Mouse (Mus musculus): ENCODE results near the gene Katnal1.

Gene Katnal1

DNA sequence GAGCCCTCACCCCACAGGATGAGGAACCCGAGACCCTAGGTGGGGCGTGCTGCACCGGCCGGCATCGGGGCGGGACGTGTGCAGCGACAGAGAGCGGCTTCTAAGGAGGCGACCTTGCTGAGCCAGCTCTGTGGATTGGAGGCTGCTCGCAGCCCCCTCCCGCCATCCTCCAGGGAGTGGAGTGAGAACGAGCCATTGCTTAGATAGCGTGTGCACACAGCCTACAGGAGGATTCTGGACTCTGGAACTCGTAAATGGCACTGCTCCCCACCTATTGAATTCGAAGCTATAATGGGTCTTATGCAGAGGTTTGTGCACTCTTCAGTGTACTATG lies at the start of gene Katnal1:
Gene Katnal1, minus strand, starts transcription at position 205 of the 334 bp plus-strand sequence.
- DNase-seq (ENCODE audit: low read depth), result no peak

GRCm38 (mm10) chr5:148978458-148979165 lies 49.5 kb upstream of the Katnal1 start:
- peak; percentile 67 for DNase-seq (ENCODE audit: low read depth)

DNA sequence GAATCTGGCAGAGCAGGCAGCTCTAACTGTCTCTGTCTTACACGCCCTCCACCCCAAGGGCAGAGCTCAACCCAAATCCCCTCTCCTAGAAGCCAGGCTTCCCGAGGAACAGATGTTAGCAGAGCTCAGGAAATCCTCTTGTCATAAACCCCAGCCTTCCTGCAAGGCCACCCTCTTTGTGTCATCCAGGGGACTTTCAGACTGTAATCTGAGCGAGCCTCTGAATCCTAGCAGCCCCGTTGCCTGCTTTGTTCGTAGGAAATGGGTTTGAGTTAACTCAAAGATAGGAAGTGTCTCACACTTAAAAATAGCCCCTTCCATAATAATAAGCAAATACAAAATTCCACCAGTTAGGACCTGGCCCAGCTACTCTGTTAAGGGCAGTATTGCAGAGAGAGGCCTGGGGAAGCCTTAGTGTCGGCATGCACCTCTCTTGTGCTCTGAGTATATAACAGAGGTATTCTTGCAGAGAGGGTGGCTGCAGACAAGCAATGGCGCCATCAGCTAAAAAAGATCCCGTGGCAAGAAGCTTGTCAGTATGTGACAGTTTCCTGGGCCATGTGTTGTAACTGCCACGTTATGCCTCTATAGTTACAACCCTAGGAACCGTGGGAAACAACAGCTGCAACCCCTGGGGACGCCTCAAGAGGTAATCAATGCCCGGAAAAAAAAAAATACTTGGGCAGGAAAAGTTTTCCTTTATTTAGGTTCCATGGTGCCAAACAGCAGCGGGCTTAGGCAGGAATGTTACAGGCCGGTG lies 48.8 kb upstream of the Katnal1 start:
- DNase-seq (ENCODE audit: low read depth), result peak; percentile 53

- DNase-seq (ENCODE audit: low read depth), result peak; percentile 85
Observed at GRCm38 (mm10) chr5:148976876-148977275, 47.8 kb upstream of the Katnal1 start.

- no peak for DNase-seq (ENCODE audit: low read depth)
Observed at GRCm38 (mm10) chr5:148975035-148975434, 45.9 kb upstream of the Katnal1 start.

GRCm38 (mm10) chr5:148973019-148973668 lies 44.0 kb upstream of the Katnal1 start:
- no peak for DNase-seq (ENCODE audit: low read depth)

- no peak for DNase-seq (ENCODE audit: low read depth)
Observed at GRCm38 (mm10) chr5:148972167-148972566, 43.0 kb upstream of the Katnal1 start.

DNA sequence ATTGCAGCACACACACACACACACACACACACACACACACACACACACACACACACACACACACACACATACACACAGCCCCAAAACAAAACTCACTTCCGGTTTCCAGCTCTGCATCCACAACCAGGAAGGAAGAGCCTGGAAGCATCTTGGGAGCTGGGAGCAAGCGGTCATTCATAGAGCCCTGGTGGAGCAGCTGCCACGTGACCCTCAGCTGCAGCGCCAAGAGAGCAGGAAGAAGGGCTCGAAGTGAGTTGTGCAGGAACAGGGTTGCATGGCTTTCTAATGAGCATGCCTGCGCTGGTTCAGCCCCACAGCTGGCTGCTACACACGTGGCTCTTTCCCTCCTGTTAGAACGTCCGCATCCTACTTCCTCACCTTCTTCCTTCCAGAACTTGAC lies 40.5 kb upstream of the Katnal1 start:
- peak; percentile 51 for DNase-seq (ENCODE audit: low read depth)

DNA sequence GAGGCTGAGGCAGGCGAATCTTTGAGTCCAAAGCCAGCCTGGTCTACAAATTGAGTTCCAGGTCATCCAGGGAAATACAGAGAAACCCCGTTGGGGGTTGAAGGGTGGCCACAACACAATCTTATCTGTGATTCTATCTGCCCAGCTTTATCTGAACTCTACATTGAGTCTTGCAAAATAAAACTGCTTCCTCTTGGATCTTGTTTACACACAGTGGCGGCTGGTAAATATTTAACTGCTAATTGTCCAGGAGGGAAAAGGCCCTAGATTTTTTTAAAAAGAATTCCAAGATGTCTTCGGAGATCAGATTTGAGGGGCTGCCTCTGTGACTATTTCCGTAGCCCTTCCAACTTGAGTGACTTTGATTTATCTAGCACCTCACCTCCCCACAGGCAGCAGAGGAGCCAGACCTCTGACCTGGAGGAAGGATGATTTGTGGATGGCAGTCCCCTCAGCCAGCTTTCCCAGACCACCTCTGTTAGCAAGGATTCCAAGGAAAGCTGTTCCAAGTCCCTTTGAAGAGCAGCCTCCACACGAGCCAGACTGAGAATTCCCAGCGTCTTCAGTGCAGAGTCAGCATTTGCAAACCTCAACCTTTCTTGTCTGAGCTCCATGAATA lies 39.9 kb upstream of the Katnal1 start:
- DNase-seq (ENCODE audit: low read depth), result no peak

DNA sequence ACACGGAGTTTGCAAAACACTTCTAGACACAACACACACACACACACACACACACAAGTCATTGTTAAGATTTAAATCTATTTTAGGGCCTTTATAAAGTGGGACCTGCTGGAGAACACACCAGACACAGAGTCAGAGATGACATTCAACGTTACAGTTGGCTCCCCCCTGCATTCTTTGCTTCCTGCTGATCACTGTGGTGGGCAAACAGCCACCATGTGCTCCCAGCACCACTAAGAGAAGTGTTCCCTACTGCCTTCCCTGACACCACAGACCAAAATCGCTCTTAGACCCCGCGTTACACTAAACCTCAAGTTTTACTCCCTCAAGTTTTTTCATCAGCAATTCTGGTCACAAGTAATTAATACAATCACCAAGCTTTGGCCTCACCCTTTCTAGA lies 39.1 kb upstream of the Katnal1 start:
- DNase-seq (ENCODE audit: low read depth), result no peak

- no peak for DNase-seq (ENCODE audit: low read depth)
Observed at GRCm38 (mm10) chr5:148966395-148966794, 37.3 kb upstream of the Katnal1 start.

DNA sequence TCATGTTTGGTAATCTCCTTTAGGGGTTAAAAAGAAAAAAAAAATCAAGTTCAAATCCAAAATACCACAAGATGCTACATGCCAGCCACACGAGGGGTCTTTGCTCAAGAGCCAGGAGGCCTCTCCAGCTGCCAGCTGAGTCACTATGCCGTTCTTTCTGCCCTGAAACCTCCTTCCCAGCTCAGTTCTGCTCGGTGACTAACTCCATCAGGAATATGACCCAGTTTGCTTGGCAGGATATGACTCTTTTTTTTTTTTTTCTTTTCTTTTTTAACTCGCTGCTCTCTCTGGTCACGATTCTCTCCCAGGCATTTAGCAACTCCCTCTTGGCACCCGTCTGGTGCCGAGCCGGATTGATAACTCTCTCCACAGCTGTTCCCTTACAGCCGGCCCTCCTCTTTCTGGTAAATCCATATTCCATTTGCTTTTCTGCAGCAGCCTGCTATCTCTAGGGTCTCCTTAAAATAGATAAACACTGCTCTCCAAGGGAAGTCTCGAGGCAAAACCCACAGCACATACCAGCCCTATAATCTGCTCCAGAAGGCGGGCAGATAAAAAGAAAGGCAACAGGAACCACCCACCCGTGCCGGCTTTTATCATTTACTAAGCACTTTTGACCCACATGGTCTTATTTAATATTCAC lies 36.7 kb upstream of the Katnal1 start:
- no peak for DNase-seq (ENCODE audit: low read depth)

GRCm38 (mm10) chr5:148965089-148965591 lies 36.0 kb upstream of the Katnal1 start:
- DNase-seq (ENCODE audit: low read depth), result no peak

GRCm38 (mm10) chr5:148964251-148964650 lies 35.1 kb upstream of the Katnal1 start:
- no peak for DNase-seq (ENCODE audit: low read depth)

DNA sequence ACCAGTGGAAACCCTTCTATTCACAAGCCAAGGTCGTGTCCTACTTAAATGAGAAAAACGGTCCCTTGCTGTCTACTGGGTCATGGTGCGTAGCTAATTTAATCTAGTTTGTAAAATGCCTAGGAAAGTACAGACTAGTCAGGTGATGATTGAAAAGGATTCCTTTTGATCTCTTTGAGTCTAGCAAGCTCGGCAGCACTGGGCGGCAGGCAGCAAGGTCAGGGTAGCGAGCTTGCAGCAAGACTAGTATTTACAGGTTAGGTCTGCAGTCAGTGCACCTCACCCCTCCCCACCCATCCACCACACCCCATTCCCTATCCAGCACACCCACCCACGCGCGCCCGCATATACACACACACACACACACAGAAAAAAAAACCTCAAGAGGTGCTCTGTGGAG lies 31.1 kb upstream of the Katnal1 start:
- DNase-seq (ENCODE audit: low read depth), result no peak

- peak; percentile 81 for DNase-seq (ENCODE audit: low read depth)
Observed at GRCm38 (mm10) chr5:148959068-148959990, 30.2 kb upstream of the Katnal1 start.

DNA sequence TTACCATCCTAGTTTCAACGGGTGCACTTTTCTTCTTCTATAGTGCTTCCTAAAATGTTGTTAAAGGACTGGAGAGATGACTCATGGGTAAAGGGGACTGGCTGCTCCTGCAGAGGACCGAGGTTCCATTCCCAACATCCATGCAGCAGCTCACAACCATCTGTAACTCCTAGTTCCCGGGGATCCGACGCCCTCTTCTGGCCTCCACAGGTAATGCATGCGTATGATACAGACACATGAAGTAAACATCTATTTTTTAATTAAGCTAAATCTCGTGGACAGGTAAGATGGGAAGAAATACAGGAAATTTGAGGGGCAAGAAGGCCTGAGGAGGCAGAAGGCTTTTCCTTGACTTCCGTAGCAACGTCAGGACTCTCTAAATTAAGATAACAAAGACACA lies 29.2 kb upstream of the Katnal1 start:
- peak; percentile 57 for DNase-seq (ENCODE audit: low read depth)

DNA sequence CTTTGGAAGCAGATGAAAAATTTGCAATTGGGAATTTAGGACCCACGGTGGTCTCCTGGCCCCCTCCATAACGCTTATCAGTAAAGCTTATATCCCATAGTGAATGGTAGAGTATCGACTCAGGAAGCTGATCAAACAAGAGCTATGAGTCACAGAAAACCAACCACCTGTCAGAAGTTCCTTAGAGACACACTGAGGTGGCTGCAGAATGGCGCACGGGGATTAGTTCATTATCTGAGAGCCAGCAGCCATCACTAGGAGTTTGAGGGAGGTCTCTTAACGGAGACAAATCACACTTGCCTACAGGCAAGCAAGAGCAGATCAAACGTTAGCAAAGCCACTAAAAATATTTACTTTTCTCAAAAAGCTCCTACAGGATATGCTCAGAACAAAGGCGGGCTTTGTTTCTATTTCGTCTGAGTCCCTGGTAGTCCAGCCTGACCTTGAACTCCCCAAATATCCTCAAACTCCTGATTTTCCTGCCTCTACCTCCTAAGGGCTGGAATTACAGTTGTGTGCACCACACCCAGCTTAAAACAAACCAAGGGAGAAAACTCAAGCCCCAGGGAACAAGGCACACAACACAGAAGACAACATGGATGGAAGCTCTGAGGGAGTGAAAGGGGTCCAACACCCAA lies 27.9 kb upstream of the Katnal1 start:
- DNase-seq (ENCODE audit: low read depth), result peak; percentile 64

GRCm38 (mm10) chr5:148956091-148956490 lies 27.0 kb upstream of the Katnal1 start:
- DNase-seq (ENCODE audit: low read depth), result no peak

DNA sequence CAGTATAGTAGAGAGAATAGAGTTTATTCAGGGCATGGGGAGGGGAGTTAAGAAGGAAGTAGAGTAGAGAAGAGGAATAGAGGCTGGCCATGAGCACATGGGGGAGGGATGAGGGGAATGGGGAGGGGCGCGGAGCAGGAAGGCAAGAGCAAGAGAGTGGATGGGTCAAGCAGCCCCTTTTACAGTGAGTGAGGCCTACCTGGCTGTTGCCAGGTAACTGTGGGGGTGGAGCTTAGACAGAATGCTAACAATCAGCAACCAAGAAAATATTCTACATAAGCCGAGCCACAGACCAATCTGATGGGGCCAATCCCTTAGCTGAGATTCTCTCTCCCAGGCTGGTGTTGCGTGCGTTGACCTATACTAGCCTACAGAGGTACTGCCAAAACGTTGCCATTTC lies 26.5 kb upstream of the Katnal1 start:
- DNase-seq (ENCODE audit: low read depth), result no peak
